Mouse (Mus musculus) gastrocnemius, postnatal 4 days (tissue): ENCODE measurements around the gene Pheta1. TPM values are rescaled to one million over a fixed set of nuclear protein-coding genes. Genes with fewer than 3 reads are reported as not detected.
A peak's percentile ranks its signal among the peaks of the same experiment; 100 is the strongest.

ENCODE experiments used
- DNase-seq, 2 experiments: peaks; one replicate each; pipeline ENCODE4 v3.0.0; 2021 to 2022; ENCODE audit warnings: low spot score in 2 of 2, mixed read lengths in 2 of 2
- total RNA-seq, 2 experiments: library from RNA; stranded (reverse); gene quantifications; 2 replicates each; pipeline ENCODE4 v1.2.3; 2021

Pheta1 gene
- total RNA-seq, 2 experiments from 2014 or later = 9.5 to 9.9 TPM

- DNase-seq = peak in 1 of 2 experiments; percentile 18
These were observed 24.7 kb upstream of the Pheta1 start for GRCm38 (mm10) chr5:121824121-121824520.

- DNase-seq = no peak
These were observed 23.2 kb upstream of the Pheta1 start for GRCm38 (mm10) chr5:121825606-121826005.

- no peak for DNase-seq
These were observed 20.9 kb upstream of the Pheta1 start for GRCm38 (mm10) chr5:121827876-121828275.

- peak in 1 of 2 experiments; percentile 29 for DNase-seq
These were observed 20.0 kb upstream of the Pheta1 start for GRCm38 (mm10) chr5:121828491-121829432.

GRCm38 (mm10) chr5:121831002-121831601 is 17.7 kb upstream of the Pheta1 start:
- no peak for DNase-seq

- peak in 1 of 2 experiments; percentile 10 for DNase-seq
These were observed 16.2 kb upstream of the Pheta1 start for GRCm38 (mm10) chr5:121832376-121833155.

GRCm38 (mm10) chr5:121833159-121833558 is 15.6 kb upstream of the Pheta1 start:
- no peak for DNase-seq

GRCm38 (mm10) chr5:121833572-121834240 is 15.1 kb upstream of the Pheta1 start:
- peak in 1 of 2 experiments; percentile 53 for DNase-seq

GRCm38 (mm10) chr5:121834241-121834606 is 14.6 kb upstream of the Pheta1 start:
- DNase-seq = no peak

GRCm38 (mm10) chr5:121834991-121835747 is 13.6 kb upstream of the Pheta1 start:
- no peak for DNase-seq

- DNase-seq = peak in 1 of 2 experiments; percentile 25
These were observed 12.7 kb upstream of the Pheta1 start for GRCm38 (mm10) chr5:121835949-121836691.

- DNase-seq = peak; percentile 80 to 92
These were observed 11.9 kb upstream of the Pheta1 start for GRCm38 (mm10) chr5:121836692-121837415.

GRCm38 (mm10) chr5:121837441-121838340 is 11.1 kb upstream of the Pheta1 start, which contains the start of gene Sh2b3:
TSS of gene Sh2b3 (minus strand) at chr5:121837646.
- DNase-seq = peak in 1 of 2 experiments; percentile 56

- peak in 1 of 2 experiments; percentile 47 for DNase-seq
These were observed 10.2 kb upstream of the Pheta1 start for GRCm38 (mm10) chr5:121838341-121839127.

- DNase-seq = no peak
These were observed 9.7 kb upstream of the Pheta1 start for GRCm38 (mm10) chr5:121839128-121839473.

GRCm38 (mm10) chr5:121841516-121841915 is 7.3 kb upstream of the Pheta1 start:
- no peak for DNase-seq

- DNase-seq = no peak
These were observed 6.8 kb upstream of the Pheta1 start for GRCm38 (mm10) chr5:121841973-121842372.
